Mouse (Mus musculus) embryonic facial prominence, embryonic 10.5 days (tissue): ENCODE measurements around the gene Ddi1. TPM values are rescaled to one million over a fixed set of nuclear protein-coding genes. Genes with fewer than 3 reads are reported as not detected.

ENCODE experiments used
- DNase-seq: peaks from one replicate; pipeline ENCODE4 v3.0.0-alpha.2; 2017; ENCODE audit warnings: low spot score
- H3K27ac ChIP-seq: fragments of 300-500 bp; sonication (generic); replicated peaks from 2 replicates; pipeline ENCODE4 v1.5.1; 2016; ENCODE audit warnings: mild to moderate bottlenecking
- H3K27me3 ChIP-seq: fragments of 300-500 bp; sonication (generic); replicated peaks from 2 replicates; pipeline ENCODE4 v1.6.1; 2016; ENCODE audit warnings: low read depth, mild to moderate bottlenecking; ENCODE audit not compliant: poor library complexity, severe bottlenecking
- H3K36me3 ChIP-seq: fragments of 300-500 bp; sonication (generic); replicated peaks from 2 replicates; pipeline ENCODE4 v1.6.1; 2016; ENCODE audit warnings: mild to moderate bottlenecking, moderate library complexity
- H3K4me1 ChIP-seq: fragments of 300-500 bp; sonication (generic); 2 replicates; pipeline ENCODE4 v1.6.1; 2016
- H3K4me3 ChIP-seq: fragments of 300-500 bp; sonication (generic); 2 replicates; pipeline ENCODE4 v1.5.1; 2016; ENCODE audit warnings: mild to moderate bottlenecking, moderate library complexity
- H3K9me3 ChIP-seq: fragments of 300-500 bp; sonication (generic); 2 replicates; pipeline ENCODE4 v1.6.1; 2016; ENCODE audit warnings: mild to moderate bottlenecking
- WGBS: fragments of 180-500 bp; shearing (Covaris S2); methylation state at CpG from one replicate; pipeline ENCODE4 v1.1.7; 2016; 5-methylcytosine and 5-hydroxymethylcytosine counted together
- polyA plus RNA-seq: library from polyadenylated mRNA; unstranded; fragments of >200 nt; fragmentation: Nextera tagmentation; extraction: Ambion mirVana; gene quantifications from 2 replicates; pipeline ENCODE4 v1.2.1, GENCODE M21; 2016

The Ddi1 gene
- polyA plus RNA-seq: 0.04 and 0.06 TPM in 2 replicates

DNA sequence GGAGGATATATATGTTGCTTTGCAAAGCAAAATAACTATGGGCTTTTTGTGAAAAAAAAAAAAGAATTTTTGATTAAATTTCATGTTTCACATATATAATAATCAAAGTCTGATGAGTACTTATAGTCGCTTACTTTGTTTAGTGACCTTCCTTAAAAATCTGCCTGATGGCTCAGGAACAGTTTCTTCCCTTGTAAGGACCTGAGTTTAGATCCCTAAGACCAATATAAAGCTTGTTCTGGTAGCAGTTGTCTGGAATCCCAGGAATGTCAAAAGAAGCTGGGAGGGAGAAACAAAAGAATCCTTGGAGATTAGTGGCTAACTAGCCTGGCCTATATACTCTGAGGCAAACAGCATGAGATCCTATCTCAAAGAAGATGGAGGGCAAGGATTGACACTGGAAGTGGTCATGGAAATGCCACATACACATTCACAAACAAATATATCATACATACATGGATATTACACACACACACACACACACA is at the start of gene Ddi1:
Ddi1 (minus strand) TSS at position 51 of the 485 bp plus-strand sequence.
- no peaks in the 10 kb centered on the region for H3K36me3 ChIP-seq
- H3K4me1 ChIP-seq: 0 out of 2 replicates have a peak, but pooled peaks cover 3% of the 10 kb centered on the region
- H3K27ac ChIP-seq: no peak within 1 kb of the TSS
- DNase-seq: no peak
- H3K9me3 ChIP-seq: no peaks in the 10 kb centered on the region
- H3K27me3 ChIP-seq: no peaks in the 10 kb centered on the region
- 50% methylated on average over 1 of the region's 1 CpGs for WGBS
- no peak within 1 kb of the TSS for H3K4me3 ChIP-seq

DNA sequence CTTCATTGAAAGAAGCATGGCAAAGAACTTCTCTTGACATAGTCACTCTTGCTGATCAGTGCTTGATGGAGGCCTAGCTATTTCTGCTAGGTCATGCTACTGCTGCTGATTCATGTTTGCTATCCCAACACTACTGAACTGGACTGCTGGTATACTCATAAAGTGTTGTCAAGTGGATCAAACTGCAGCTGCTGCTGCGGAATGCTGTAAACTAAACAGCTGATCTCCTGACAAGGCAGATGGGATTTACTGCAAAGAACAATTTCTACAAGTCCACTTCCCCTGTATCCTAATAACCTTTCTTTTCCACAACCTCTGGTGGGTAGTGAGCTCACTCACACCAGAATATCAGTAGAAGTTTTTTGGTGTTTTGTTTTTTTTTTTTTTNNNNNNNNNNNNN is 47.5 kb upstream of the Ddi1 start:
- WGBS: 88% methylated on average over 1 of the region's 1 CpGs
- no peaks in the 10 kb centered on the region for H3K9me3 ChIP-seq
- DNase-seq: no peak
- no peaks in the 10 kb centered on the region for H3K36me3 ChIP-seq
- no peak overlapping the region for H3K4me3 ChIP-seq
- no peaks in the 10 kb centered on the region for H3K27me3 ChIP-seq
- no peaks in the 10 kb centered on the region for H3K4me1 ChIP-seq
- no peak overlapping the region for H3K27ac ChIP-seq

DNA sequence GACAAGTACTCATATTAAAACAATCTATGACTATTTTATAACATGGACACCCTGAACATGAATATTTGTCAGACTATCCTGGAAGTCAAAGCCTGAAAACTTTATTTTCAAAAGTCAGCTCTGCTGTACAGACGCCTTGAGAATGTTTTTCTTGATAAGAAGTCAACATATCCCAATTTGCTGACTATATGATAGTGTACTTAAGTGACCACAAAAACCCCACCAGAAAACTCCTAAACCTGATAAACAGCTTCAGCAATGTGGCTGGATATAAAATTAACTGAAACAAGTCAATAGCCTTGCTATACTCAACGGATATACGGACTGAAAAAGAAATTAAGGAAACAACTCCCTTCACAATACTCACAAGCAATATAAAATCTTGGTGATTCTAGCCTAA is 36.2 kb upstream of the Ddi1 start:
- no peaks in the 10 kb centered on the region for H3K9me3 ChIP-seq
- H3K4me1 ChIP-seq: no peaks in the 10 kb centered on the region
- no peak overlapping the region for H3K27ac ChIP-seq
- no peak overlapping the region for H3K4me3 ChIP-seq
- WGBS: 94% methylated on average over 3 of the region's 3 CpGs
- no peaks in the 10 kb centered on the region for H3K27me3 ChIP-seq
- no peak for DNase-seq
- no peaks in the 10 kb centered on the region for H3K36me3 ChIP-seq

DNA sequence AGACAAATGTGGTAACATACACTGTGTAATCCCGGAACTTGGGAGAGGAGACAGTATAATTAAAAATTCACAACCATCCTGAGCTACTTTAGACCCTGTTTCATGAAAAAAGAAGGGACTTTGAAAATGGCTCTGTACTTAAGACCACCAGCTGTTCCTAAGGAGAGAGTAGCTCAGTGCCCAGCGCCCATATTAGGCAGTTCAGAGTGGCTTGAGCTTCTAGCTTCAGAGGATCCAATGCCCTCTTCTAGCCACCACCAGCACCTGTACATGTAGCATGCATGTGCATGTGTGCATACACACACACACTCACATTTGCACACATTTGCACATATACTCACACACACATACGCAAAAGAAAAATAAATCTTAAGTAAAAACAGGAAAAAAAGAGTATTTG is 34.9 kb upstream of the Ddi1 start:
- H3K4me1 ChIP-seq: no peaks in the 10 kb centered on the region
- 89% methylated on average over 3 of the region's 3 CpGs for WGBS
- H3K27ac ChIP-seq: no peak overlapping the region
- H3K27me3 ChIP-seq: no peaks in the 10 kb centered on the region
- H3K36me3 ChIP-seq: no peaks in the 10 kb centered on the region
- no peak overlapping the region for H3K4me3 ChIP-seq
- no peaks in the 10 kb centered on the region for H3K9me3 ChIP-seq
- DNase-seq: no peak

DNA sequence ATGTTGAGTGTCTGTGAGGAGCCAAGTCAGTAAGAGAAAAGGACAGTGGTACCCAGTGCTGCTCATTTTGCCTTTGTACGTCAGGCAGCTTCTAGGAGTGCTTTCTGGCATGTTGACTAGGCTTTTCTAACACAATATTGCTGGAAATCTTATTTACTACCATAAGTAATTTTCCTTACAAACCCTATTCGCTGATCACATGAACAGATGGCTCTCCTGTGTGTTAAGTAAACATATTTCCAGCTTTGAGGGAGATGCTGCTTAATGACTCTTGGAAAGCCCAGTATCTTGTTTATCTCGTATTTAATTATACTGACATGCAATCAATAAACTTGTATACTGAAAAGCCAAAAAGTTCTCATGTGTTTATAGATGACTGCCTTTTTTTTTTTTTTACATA is 32.4 kb upstream of the Ddi1 start:
- Histone ChIP-seq H3K27ac (no peak overlapping the region), H3K27me3 (no peaks in the 10 kb centered on the region), H3K9me3 (no peaks in the 10 kb centered on the region), H3K36me3 (no peaks in the 10 kb centered on the region), H3K4me1 (no peaks in the 10 kb centered on the region), H3K4me3 (no peak overlapping the region)
- no peak for DNase-seq
- WGBS: 82% methylated on average over 3 of the region's 3 CpGs

DNA sequence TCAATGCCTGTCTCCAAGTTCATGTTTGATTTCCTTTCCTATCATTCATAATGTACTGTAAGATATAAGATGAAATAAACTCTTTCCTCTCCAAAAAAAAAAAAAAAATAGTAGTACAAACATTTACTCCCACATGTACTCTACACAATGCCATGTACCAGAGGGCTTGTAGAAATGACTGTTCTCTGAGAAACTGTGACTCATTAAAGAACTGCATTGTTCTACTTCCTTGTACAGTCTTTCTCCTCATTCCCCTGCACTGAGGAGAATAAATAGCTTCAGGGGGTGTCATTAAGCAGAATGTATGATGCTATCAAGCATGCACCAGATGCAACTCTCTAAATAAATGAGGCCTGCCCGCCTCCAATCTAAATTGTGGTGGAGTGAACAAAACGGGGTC is 28.9 kb upstream of the Ddi1 start:
- Histone ChIP-seq H3K4me1 (no peaks in the 10 kb centered on the region), H3K27ac (no peak overlapping the region), H3K9me3 (no peaks in the 10 kb centered on the region), H3K27me3 (no peaks in the 10 kb centered on the region), H3K4me3 (no peak overlapping the region), H3K36me3 (no peaks in the 10 kb centered on the region)
- 73% methylated on average over 2 of the region's 2 CpGs for WGBS
- DNase-seq: no peak

DNA sequence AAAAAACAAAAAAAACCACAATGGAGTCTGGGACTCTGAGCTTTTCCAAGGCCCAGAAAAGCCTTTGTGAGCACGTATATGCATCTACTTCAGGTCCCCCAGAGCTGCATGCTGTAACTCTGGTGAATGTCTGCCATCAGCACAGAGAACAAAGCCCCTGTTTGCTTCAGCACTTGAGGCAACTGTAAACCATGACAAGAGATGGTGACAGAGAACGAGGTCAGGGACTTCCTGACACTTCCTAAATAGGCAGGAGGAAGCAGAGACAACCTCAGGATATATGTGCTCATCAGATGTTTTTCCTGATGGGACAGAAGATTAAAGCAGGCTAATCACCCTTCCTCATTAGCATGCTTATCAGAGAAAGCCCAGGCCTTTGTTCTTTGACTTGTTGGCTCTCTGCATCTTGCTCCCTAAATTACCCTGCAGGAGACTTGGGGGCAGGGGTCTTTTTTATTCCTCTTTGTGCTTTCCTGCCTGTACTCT is 19.6 kb upstream of the Ddi1 start:
- no peak overlapping the region for H3K4me3 ChIP-seq
- peaks cover 7% of the 10 kb centered on the region; the same call in 1 of the 2 replicates for H3K4me1 ChIP-seq
- H3K36me3 ChIP-seq: no peaks in the 10 kb centered on the region
- DNase-seq: no peak
- peak overlapping the region; percentile 30; the same call in 1 of the 2 replicates for H3K27ac ChIP-seq
- no peaks in the 10 kb centered on the region for H3K9me3 ChIP-seq
- WGBS: 12% methylated on average over 2 of the region's 2 CpGs
- H3K27me3 ChIP-seq: no peaks in the 10 kb centered on the region

DNA sequence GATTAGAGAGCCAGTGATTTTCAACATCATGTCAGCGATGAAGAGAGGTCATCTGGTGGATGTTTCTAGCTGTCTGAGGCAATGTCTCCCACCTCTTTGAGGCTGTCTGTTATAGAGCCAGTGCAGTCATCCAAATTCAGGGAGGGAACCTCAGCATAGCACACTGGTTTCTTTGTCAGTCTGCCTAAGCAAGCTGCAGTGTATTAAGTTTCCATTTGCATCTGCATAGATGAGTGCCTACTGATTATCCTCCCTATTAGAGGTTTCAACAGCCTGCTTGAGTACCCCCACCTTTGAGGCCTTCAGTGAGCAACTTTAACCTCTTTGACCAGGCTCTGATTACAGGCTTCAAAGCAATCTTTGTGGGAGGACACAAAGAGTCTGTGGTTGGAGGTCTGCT is 17.1 kb upstream of the Ddi1 start:
- Histone ChIP-seq H3K9me3 (no peaks in the 10 kb centered on the region), H3K4me3 (no peak overlapping the region), H3K27ac (no peak overlapping the region), H3K4me1 (peaks cover 7% of the 10 kb centered on the region; the same call in 1 of the 2 replicates), H3K27me3 (no peaks in the 10 kb centered on the region), H3K36me3 (no peaks in the 10 kb centered on the region)
- DNase-seq: no peak
- WGBS: 59% methylated on average over 1 of the region's 1 CpGs

DNA sequence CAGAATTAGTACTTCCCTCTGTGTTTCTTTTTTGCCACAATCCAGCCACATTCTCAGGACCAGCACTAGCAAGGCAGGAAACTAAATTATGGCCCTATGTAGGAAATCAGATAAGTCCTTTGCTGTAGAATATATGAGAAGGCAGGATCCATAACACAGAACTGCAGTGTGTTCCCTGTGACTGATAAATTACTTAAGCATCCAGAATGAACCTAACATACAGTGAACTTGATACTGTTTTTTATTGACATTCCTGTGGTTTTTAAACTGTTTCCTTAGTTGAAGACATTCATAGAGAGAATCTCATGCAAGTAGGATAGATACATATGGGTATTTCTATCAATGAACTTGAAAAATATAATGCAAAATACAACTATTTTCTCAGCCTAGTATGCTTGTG is 7.9 kb upstream of the Ddi1 start:
- Histone ChIP-seq H3K36me3 (no peaks in the 10 kb centered on the region), H3K9me3 (no peaks in the 10 kb centered on the region), H3K27ac (no peak overlapping the region), H3K4me3 (no peak overlapping the region), H3K27me3 (no peaks in the 10 kb centered on the region), H3K4me1 (no peaks in the 10 kb centered on the region)
- no peak for DNase-seq

DNA sequence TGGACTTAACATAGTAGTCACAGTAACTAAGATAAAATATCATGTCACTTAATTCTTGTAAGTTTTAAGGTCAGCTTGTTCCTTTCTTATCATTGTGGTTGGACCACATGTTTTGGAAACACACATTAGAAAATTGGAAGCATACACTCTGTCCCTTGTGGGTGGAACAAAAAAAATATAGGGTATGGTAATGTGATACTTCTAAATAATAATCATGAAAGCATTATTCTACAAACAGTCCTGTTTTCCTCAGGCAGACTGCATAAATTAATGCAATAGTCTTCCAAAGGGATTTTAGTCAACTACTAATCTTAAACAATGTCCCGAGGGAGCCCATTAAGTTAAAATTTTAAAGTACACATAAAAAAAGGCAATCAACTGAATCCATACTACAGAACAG is 6.7 kb upstream of the Ddi1 start:
- Histone ChIP-seq H3K27me3 (no peaks in the 10 kb centered on the region), H3K36me3 (no peaks in the 10 kb centered on the region), H3K4me1 (no peaks in the 10 kb centered on the region), H3K9me3 (no peaks in the 10 kb centered on the region), H3K4me3 (no peak overlapping the region), H3K27ac (no peak overlapping the region)
- DNase-seq: no peak
- WGBS: 81% methylated on average over 1 of the region's 1 CpGs

DNA sequence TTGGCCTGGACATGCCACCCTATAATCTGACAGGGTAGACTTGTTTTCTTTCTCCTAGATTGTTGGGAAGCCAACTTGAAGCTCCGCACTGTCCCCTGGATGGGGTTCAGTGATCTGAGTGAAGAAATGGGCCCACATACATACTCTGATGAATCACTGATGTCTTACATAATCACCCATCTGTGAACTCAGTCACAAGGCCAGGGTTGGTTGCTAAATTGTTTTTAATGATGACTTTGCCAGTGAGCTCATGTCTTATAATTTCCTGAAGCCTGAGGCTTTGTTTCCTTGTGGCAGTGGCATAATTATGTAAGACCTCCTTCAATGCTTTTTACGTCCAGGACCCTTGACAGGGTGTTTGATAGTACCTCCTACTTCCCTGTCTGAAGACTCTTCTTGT is 4.8 kb downstream of the Ddi1 start:
- no peaks in the 10 kb centered on the region for H3K9me3 ChIP-seq
- H3K4me3 ChIP-seq: no peak overlapping the region
- DNase-seq: no peak
- H3K27ac ChIP-seq: no peak overlapping the region
- 0 out of 2 replicates have a peak, but pooled peaks cover under 1% of the 10 kb centered on the region for H3K4me1 ChIP-seq
- H3K36me3 ChIP-seq: no peaks in the 10 kb centered on the region
- WGBS: 81% methylated on average over 2 of the region's 2 CpGs
- H3K27me3 ChIP-seq: no peaks in the 10 kb centered on the region

DNA sequence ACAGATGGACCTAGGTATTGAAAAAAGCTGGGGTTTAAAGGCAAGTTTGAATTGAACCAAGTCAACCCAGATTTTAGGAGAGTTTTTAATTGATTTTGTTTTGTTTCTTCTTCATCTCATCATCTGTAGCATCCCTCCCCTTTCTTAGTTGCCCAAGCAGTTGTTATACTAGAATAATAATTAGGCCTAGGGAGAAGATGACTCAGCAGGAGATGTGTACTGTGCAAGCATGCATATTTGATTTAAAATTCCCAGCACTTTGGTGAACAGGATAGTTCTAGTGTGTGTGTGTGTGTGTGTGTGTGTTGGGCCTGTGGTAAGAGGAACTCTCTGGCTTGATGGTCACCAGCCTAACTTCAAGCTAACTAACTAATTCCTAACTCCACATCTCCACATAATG is 12.6 kb downstream of the Ddi1 start:
- no peaks in the 10 kb centered on the region for H3K27me3 ChIP-seq
- no peak overlapping the region for H3K27ac ChIP-seq
- H3K4me3 ChIP-seq: no peak overlapping the region
- no peaks in the 10 kb centered on the region for H3K36me3 ChIP-seq
- no peak for DNase-seq
- no peaks in the 10 kb centered on the region for H3K4me1 ChIP-seq
- no peaks in the 10 kb centered on the region for H3K9me3 ChIP-seq

DNA sequence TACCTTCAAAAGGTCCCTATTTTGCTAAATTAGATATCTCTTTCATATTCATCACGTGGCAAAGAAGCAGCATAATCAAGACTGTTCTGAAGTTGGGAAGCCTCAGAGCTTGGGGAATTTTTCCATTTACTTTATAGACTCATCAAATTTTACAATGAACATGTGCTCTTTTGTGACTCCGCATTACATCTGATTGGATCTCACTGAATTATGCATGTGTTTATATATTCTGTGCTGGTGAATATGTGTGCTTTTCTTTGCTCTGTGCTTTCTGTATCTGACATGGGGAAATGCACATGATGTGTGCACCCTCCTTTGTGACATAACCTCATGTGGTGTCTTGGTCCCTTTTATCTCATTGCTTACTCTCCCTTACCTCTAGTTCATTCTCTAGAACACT is 17.7 kb downstream of the Ddi1 start:
- 85% methylated on average over 2 of the region's 2 CpGs for WGBS
- Histone ChIP-seq H3K36me3 (no peaks in the 10 kb centered on the region), H3K9me3 (no peaks in the 10 kb centered on the region)

DNA sequence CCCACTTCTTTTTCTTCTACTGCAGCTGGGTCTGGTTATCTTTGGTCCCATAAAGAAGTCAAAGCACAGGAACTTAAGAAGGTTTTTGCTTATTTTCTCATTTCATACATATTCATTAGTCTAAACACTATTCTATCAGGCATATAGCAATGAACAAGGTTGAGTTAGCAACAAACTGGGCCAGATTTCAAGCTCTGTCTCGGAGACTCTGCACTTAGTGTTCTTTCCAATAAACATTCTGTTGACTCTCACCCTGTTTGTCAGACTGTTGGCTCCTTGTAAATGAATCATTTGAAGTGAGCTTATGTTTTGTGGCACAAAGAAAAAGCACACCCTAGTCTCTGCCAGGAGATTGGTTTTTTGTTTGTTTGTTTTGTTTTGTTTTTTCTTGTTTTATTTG is 19.3 kb downstream of the Ddi1 start:
- Histone ChIP-seq H3K9me3 (no peaks in the 10 kb centered on the region), H3K36me3 (no peaks in the 10 kb centered on the region), H3K4me3 (no peak overlapping the region), H3K4me1 (no peaks in the 10 kb centered on the region), H3K27ac (no peak overlapping the region), H3K27me3 (no peaks in the 10 kb centered on the region)
- DNase-seq: no peak
- WGBS: 78% methylated on average over 1 of the region's 1 CpGs

More for the DNA sequence above, 17.7 kb downstream of the Ddi1 start:
- H3K4me1 ChIP-seq: no peaks in the 10 kb centered on the region
- H3K27ac ChIP-seq: no peak overlapping the region
- no peaks in the 10 kb centered on the region for H3K27me3 ChIP-seq
- no peak overlapping the region for H3K4me3 ChIP-seq
- DNase-seq: no peak
